Mouse (Mus musculus) liver, embryonic 13.5 days (tissue): Measurements from ENCODE around the gene Hjurp. TPM values are rescaled to one million over a fixed set of nuclear protein-coding genes. Genes with fewer than 3 reads are reported as not detected.

Experiments used
- ATAC-seq: fragments of 200-750 bp; cut with Nextera tagmentation; 2 replicates; pipeline ENCODE4 v1.8.0; 2017; ENCODE audit warnings: low read depth, mild to moderate bottlenecking, moderate number of reproducible peaks, moderate library complexity
- DNase-seq: peaks from one replicate; pipeline ENCODE4 v3.0.0; 2022
- H3K27ac ChIP-seq: fragments of 300-500 bp; sonication (generic); 2 replicates; pipeline ENCODE4 v1.5.1; 2015; ENCODE audit warnings: moderate library complexity, mild to moderate bottlenecking, inconsistent platforms
- H3K27me3 ChIP-seq: fragments of 300-500 bp; sonication (generic); 2 replicates; pipeline ENCODE4 v1.6.1; 2015; ENCODE audit warnings: mild to moderate bottlenecking, inconsistent platforms
- H3K36me3 ChIP-seq: fragments of 300-500 bp; sonication (generic); 2 replicates; pipeline ENCODE4 v1.6.1; 2015; ENCODE audit warnings: mild to moderate bottlenecking, inconsistent platforms
- H3K4me1 ChIP-seq: fragments of 300-500 bp; sonication (generic); replicated peaks from 2 replicates; pipeline ENCODE4 v1.6.1; 2015; ENCODE audit warnings: inconsistent platforms
- H3K4me2 ChIP-seq: fragments of 300-500 bp; sonication (generic); 2 replicates; pipeline ENCODE4 v1.6.1; 2015; ENCODE audit warnings: inconsistent platforms, mild to moderate bottlenecking, moderate library complexity
- H3K4me3 ChIP-seq: fragments of 300-500 bp; sonication (generic); replicated peaks from 2 replicates; pipeline ENCODE4 v1.5.1; 2015; ENCODE audit warnings: mild to moderate bottlenecking, inconsistent platforms
- H3K9ac ChIP-seq: fragments of 300-500 bp; sonication (generic); 2 replicates; pipeline ENCODE4 v1.6.1; 2015; ENCODE audit warnings: mild to moderate bottlenecking, inconsistent platforms
- H3K9me3 ChIP-seq: fragments of 300-500 bp; sonication (generic); replicated peaks from 2 replicates; pipeline ENCODE4 v1.6.1; 2016; ENCODE audit warnings: inconsistent platforms
- WGBS: fragments of 180-500 bp; shearing (Covaris S2); methylation state at CpG from one replicate; pipeline ENCODE4 v1.1.7; 2015; ENCODE audit not compliant: insufficient replicate concordance; 5-methylcytosine and 5-hydroxymethylcytosine counted together
- polyA plus RNA-seq: library from polyadenylated mRNA; unstranded; fragments of >200 nt; fragmentation: Nextera tagmentation; extraction: Ambion mirVana; gene quantifications from 2 replicates; pipeline ENCODE4 v1.2.1, GENCODE M21; 2015

Hjurp gene
- polyA plus RNA-seq, 1 experiment from 2014 or later: 61.0 TPM

GRCm38 (mm10) chr1:88258361-88258760 lies 19.1 kb downstream of the Hjurp start:
- no peaks in the 10 kb centered on the region for H3K27me3 ChIP-seq
- peaks cover 39% of the 10 kb centered on the region for H3K36me3 ChIP-seq
- no peak overlapping the region for H3K27ac ChIP-seq
- WGBS: 57% methylated on average over 6 of the region's 6 CpGs
- peaks cover 36% of the 10 kb centered on the region for H3K9me3 ChIP-seq
- H3K4me3 ChIP-seq: no peak overlapping the region
- H3K9ac ChIP-seq: no peak overlapping the region
- H3K4me1 ChIP-seq: peaks cover 39% of the 10 kb centered on the region
- no peak overlapping the region for H3K4me2 ChIP-seq
- DNase-seq: no peak
- ATAC-seq: no peak

- Histone ChIP-seq H3K4me2 (no peak overlapping the region), H3K9me3 (peaks cover 39% of the 10 kb centered on the region), H3K27ac (no peak overlapping the region), H3K27me3 (no peaks in the 10 kb centered on the region), H3K4me1 (peaks cover 36% of the 10 kb centered on the region), H3K36me3 (peaks cover 32% of the 10 kb centered on the region), H3K9ac (no peak overlapping the region), H3K4me3 (no peak overlapping the region)
- DNase-seq: no peak
- 68% methylated on average over 6 of the region's 6 CpGs for WGBS
- ATAC-seq: no peak
These were observed 19.8 kb downstream of the Hjurp start for GRCm38 (mm10) chr1:88257681-88258080.

GRCm38 (mm10) chr1:88256886-88257663 lies 20.4 kb downstream of the Hjurp start:
- peaks cover 26% of the 10 kb centered on the region for H3K36me3 ChIP-seq
- no peak overlapping the region for H3K4me2 ChIP-seq
- H3K9ac ChIP-seq: no peak overlapping the region
- peaks cover 30% of the 10 kb centered on the region for H3K4me1 ChIP-seq
- WGBS: 60% methylated on average over 10 of the region's 10 CpGs
- ATAC-seq (no peak), DNase-seq (no peak)
- H3K9me3 ChIP-seq: peaks cover 45% of the 10 kb centered on the region
- H3K4me3 ChIP-seq: no peak overlapping the region
- H3K27ac ChIP-seq: no peak overlapping the region
- H3K27me3 ChIP-seq: no peaks in the 10 kb centered on the region

GRCm38 (mm10) chr1:88255989-88256754 lies 21.3 kb downstream of the Hjurp start:
- H3K27me3 ChIP-seq: no peaks in the 10 kb centered on the region
- ATAC-seq (no peak), DNase-seq (no peak)
- H3K9me3 ChIP-seq: peaks cover 47% of the 10 kb centered on the region
- H3K36me3 ChIP-seq: peaks cover 17% of the 10 kb centered on the region
- no peak overlapping the region for H3K27ac ChIP-seq
- peaks cover 22% of the 10 kb centered on the region for H3K4me1 ChIP-seq
- H3K4me3 ChIP-seq: no peak overlapping the region
- H3K4me2 ChIP-seq: no peak overlapping the region
- 62% methylated on average over 13 of the region's 13 CpGs for WGBS
- no peak overlapping the region for H3K9ac ChIP-seq

GRCm38 (mm10) chr1:88255466-88255857 lies 22.0 kb downstream of the Hjurp start:
- 45% methylated on average over 2 of the region's 2 CpGs for WGBS
- no peak overlapping the region for H3K27ac ChIP-seq
- peaks cover 15% of the 10 kb centered on the region for H3K4me1 ChIP-seq
- H3K9ac ChIP-seq: no peak overlapping the region
- DNase-seq: no peak
- H3K27me3 ChIP-seq: no peaks in the 10 kb centered on the region
- no peak overlapping the region for H3K4me3 ChIP-seq
- peaks cover 53% of the 10 kb centered on the region for H3K9me3 ChIP-seq
- ATAC-seq: no peak
- H3K36me3 ChIP-seq: peaks cover 10% of the 10 kb centered on the region
- H3K4me2 ChIP-seq: no peak overlapping the region

- 68% methylated on average over 12 of the region's 12 CpGs for WGBS
- Histone ChIP-seq H3K9me3 (peaks cover 59% of the 10 kb centered on the region), H3K27me3 (no peaks in the 10 kb centered on the region), H3K9ac (no peak overlapping the region), H3K4me1 (peaks cover 9% of the 10 kb centered on the region), H3K4me3 (no peak overlapping the region), H3K4me2 (no peak overlapping the region), H3K27ac (no peak overlapping the region), H3K36me3 (peaks cover 5% of the 10 kb centered on the region)
- ATAC-seq (0 out of 2 replicates have a peak, but pooled peaks have one; percentile 6), DNase-seq (no peak)
These were observed 22.5 kb downstream of the Hjurp start for GRCm38 (mm10) chr1:88254793-88255465.

- DNase-seq (no peak), ATAC-seq (peak; percentile 11; the same call in 1 of the 2 replicates)
- no peaks in the 10 kb centered on the region for H3K4me1 ChIP-seq
- H3K36me3 ChIP-seq: no peaks in the 10 kb centered on the region
- 57% methylated on average over 6 of the region's 6 CpGs for WGBS
- no peaks in the 10 kb centered on the region for H3K27me3 ChIP-seq
- no peak overlapping the region for H3K4me3 ChIP-seq
- no peak overlapping the region for H3K9ac ChIP-seq
- peaks cover 70% of the 10 kb centered on the region for H3K9me3 ChIP-seq
- no peak overlapping the region for H3K4me2 ChIP-seq
- H3K27ac ChIP-seq: no peak overlapping the region
These were observed 23.9 kb downstream of the Hjurp start for GRCm38 (mm10) chr1:88253540-88253939.

- Histone ChIP-seq H3K4me2 (no peak overlapping the region), H3K9ac (no peak overlapping the region), H3K9me3 (peaks cover 73% of the 10 kb centered on the region), H3K27ac (no peak overlapping the region), H3K36me3 (no peaks in the 10 kb centered on the region), H3K27me3 (no peaks in the 10 kb centered on the region), H3K4me1 (no peaks in the 10 kb centered on the region), H3K4me3 (no peak overlapping the region)
- WGBS: 59% methylated on average over 8 of the region's 8 CpGs
- no peak for DNase-seq
- no peak for ATAC-seq
These were observed 24.3 kb downstream of the Hjurp start for GRCm38 (mm10) chr1:88253106-88253505.

- H3K4me2 ChIP-seq: no peak overlapping the region
- H3K4me1 ChIP-seq: no peaks in the 10 kb centered on the region
- H3K9me3 ChIP-seq: peaks cover 74% of the 10 kb centered on the region
- no peak for DNase-seq
- H3K9ac ChIP-seq: no peak overlapping the region
- no peak overlapping the region for H3K4me3 ChIP-seq
- WGBS: 57% methylated on average over 5 of the region's 5 CpGs
- H3K27ac ChIP-seq: no peak overlapping the region
- no peaks in the 10 kb centered on the region for H3K36me3 ChIP-seq
- ATAC-seq: no peak
- H3K27me3 ChIP-seq: no peaks in the 10 kb centered on the region
These were observed 27.4 kb downstream of the Hjurp start for GRCm38 (mm10) chr1:88250023-88250422.

- Histone ChIP-seq H3K4me2 (no peak overlapping the region), H3K27ac (no peak overlapping the region), H3K36me3 (no peaks in the 10 kb centered on the region), H3K27me3 (no peaks in the 10 kb centered on the region), H3K4me1 (no peaks in the 10 kb centered on the region), H3K9me3 (peaks cover 74% of the 10 kb centered on the region), H3K9ac (no peak overlapping the region), H3K4me3 (no peak overlapping the region)
- ATAC-seq (no peak), DNase-seq (no peak)
- 61% methylated on average over 7 of the region's 7 CpGs for WGBS
These were observed 27.8 kb downstream of the Hjurp start for GRCm38 (mm10) chr1:88249596-88249995.

GRCm38 (mm10) chr1:88248658-88249057 lies 28.8 kb downstream of the Hjurp start:
- DNase-seq: no peak
- no peaks in the 10 kb centered on the region for H3K4me1 ChIP-seq
- ATAC-seq: no peak
- H3K9ac ChIP-seq: no peak overlapping the region
- peaks cover 79% of the 10 kb centered on the region for H3K9me3 ChIP-seq
- no peak overlapping the region for H3K27ac ChIP-seq
- H3K27me3 ChIP-seq: no peaks in the 10 kb centered on the region
- no peaks in the 10 kb centered on the region for H3K36me3 ChIP-seq
- no peak overlapping the region for H3K4me2 ChIP-seq
- WGBS: 49% methylated on average over 4 of the region's 4 CpGs
- no peak overlapping the region for H3K4me3 ChIP-seq
